Mouse (Mus musculus) lung, embryonic 15.5 days (tissue): ENCODE results near the gene Ccr7. TPM values are rescaled to one million over a fixed set of nuclear protein-coding genes. Genes with fewer than 3 reads are reported as not detected.

ENCODE experiments used
- ATAC-seq: fragments of 200-750 bp; cut with Nextera tagmentation; 2 replicates; pipeline ENCODE4 v1.8.0; 2017; ENCODE audit warnings: moderate number of reproducible peaks, borderline replicate concordance; ENCODE audit not compliant: low FRiP score, low TSS enrichment; ENCODE audit errors: extremely low read depth
- H3K27ac ChIP-seq: fragments of 300-500 bp; sonication (generic); 2 replicates; pipeline ENCODE4 v1.5.1; 2015; ENCODE audit warnings: moderate library complexity, mild to moderate bottlenecking, inconsistent platforms
- H3K27me3 ChIP-seq: fragments of 300-500 bp; sonication (generic); 2 replicates; pipeline ENCODE4 v1.6.1; 2015; ENCODE audit warnings: inconsistent platforms
- H3K36me3 ChIP-seq: fragments of 300-500 bp; sonication (generic); 2 replicates; pipeline ENCODE4 v1.6.1; 2015; ENCODE audit warnings: inconsistent platforms
- H3K4me1 ChIP-seq: fragments of 300-500 bp; sonication (generic); 2 replicates; pipeline ENCODE4 v1.6.1; 2015; ENCODE audit warnings: inconsistent platforms
- H3K4me2 ChIP-seq: fragments of 300-500 bp; sonication (generic); 2 replicates; pipeline ENCODE4 v1.6.1; 2015; ENCODE audit warnings: inconsistent platforms, mild to moderate bottlenecking, moderate library complexity
- H3K4me3 ChIP-seq: fragments of 300-500 bp; sonication (generic); 2 replicates; pipeline ENCODE4 v1.5.1; 2015; ENCODE audit warnings: mild to moderate bottlenecking, inconsistent platforms
- H3K9ac ChIP-seq: fragments of 300-500 bp; sonication (generic); 2 replicates; pipeline ENCODE4 v1.6.1; 2015; ENCODE audit warnings: inconsistent platforms
- H3K9me3 ChIP-seq: fragments of 300-500 bp; sonication (generic); 2 replicates; pipeline ENCODE4 v1.6.1; 2016; ENCODE audit warnings: inconsistent platforms
- WGBS: fragments of 180-500 bp; shearing (Covaris S2); methylation state at CpG from one replicate; pipeline ENCODE4 v1.1.7; 2015; 5-methylcytosine and 5-hydroxymethylcytosine counted together
- polyA plus RNA-seq: library from polyadenylated mRNA; unstranded; fragments of >200 nt; fragmentation: Nextera tagmentation; extraction: Ambion mirVana; gene quantifications from 2 replicates; pipeline ENCODE4 v1.2.1, GENCODE M21; 2015

Ccr7 gene
- polyA plus RNA-seq, 1 experiment from 2014 or later: 0.29 TPM

- no peak overlapping the region for H3K4me3 ChIP-seq
- H3K27ac ChIP-seq: no peak overlapping the region
- 85% methylated on average over 2 of the region's 2 CpGs for WGBS
- no peaks in the 10 kb centered on the region for H3K4me1 ChIP-seq
- H3K9me3 ChIP-seq: no peaks in the 10 kb centered on the region
- no peak overlapping the region for H3K4me2 ChIP-seq
- no peak overlapping the region for H3K9ac ChIP-seq
- no peaks in the 10 kb centered on the region for H3K36me3 ChIP-seq
- ATAC-seq: no peak
- no peaks in the 10 kb centered on the region for H3K27me3 ChIP-seq
These were observed 14.6 kb upstream of the Ccr7 start for GRCm38 (mm10) chr11:99169438-99169837.

- H3K9me3 ChIP-seq: no peaks in the 10 kb centered on the region
- no peak overlapping the region for H3K27ac ChIP-seq
- H3K4me2 ChIP-seq: no peak overlapping the region
- no peak overlapping the region for H3K9ac ChIP-seq
- 56% methylated on average over 12 of the region's 12 CpGs for WGBS
- H3K27me3 ChIP-seq: no peaks in the 10 kb centered on the region
- H3K4me1 ChIP-seq: no peaks in the 10 kb centered on the region
- no peaks in the 10 kb centered on the region for H3K36me3 ChIP-seq
- no peak for ATAC-seq
- no peak overlapping the region for H3K4me3 ChIP-seq
These were observed 13.2 kb upstream of the Ccr7 start for GRCm38 (mm10) chr11:99168030-99168474.

GRCm38 (mm10) chr11:99167576-99167975, 12.7 kb upstream of the Ccr7 start:
- no peak for ATAC-seq
- 83% methylated on average over 7 of the region's 7 CpGs for WGBS
- H3K4me1 ChIP-seq: no peaks in the 10 kb centered on the region
- no peaks in the 10 kb centered on the region for H3K9me3 ChIP-seq
- H3K4me3 ChIP-seq: no peak overlapping the region
- no peak overlapping the region for H3K9ac ChIP-seq
- H3K36me3 ChIP-seq: no peaks in the 10 kb centered on the region
- H3K27ac ChIP-seq: no peak overlapping the region
- no peak overlapping the region for H3K4me2 ChIP-seq
- H3K27me3 ChIP-seq: no peaks in the 10 kb centered on the region

- no peak overlapping the region for H3K4me3 ChIP-seq
- H3K36me3 ChIP-seq: no peaks in the 10 kb centered on the region
- H3K9ac ChIP-seq: no peak overlapping the region
- H3K27ac ChIP-seq: no peak overlapping the region
- no peaks in the 10 kb centered on the region for H3K9me3 ChIP-seq
- H3K4me2 ChIP-seq: no peak overlapping the region
- ATAC-seq: no peak
- no peaks in the 10 kb centered on the region for H3K4me1 ChIP-seq
- H3K27me3 ChIP-seq: no peaks in the 10 kb centered on the region
- WGBS: 91% methylated on average over 7 of the region's 7 CpGs
These were observed 11.4 kb upstream of the Ccr7 start for GRCm38 (mm10) chr11:99166241-99166640.

- WGBS: 47% methylated on average over 11 of the region's 11 CpGs
- no peak overlapping the region for H3K9ac ChIP-seq
- H3K27me3 ChIP-seq: no peaks in the 10 kb centered on the region
- ATAC-seq: no peak
- H3K4me2 ChIP-seq: no peak overlapping the region
- no peak overlapping the region for H3K4me3 ChIP-seq
- H3K4me1 ChIP-seq: no peaks in the 10 kb centered on the region
- H3K36me3 ChIP-seq: no peaks in the 10 kb centered on the region
- H3K27ac ChIP-seq: no peak overlapping the region
- H3K9me3 ChIP-seq: no peaks in the 10 kb centered on the region
These were observed 10.3 kb upstream of the Ccr7 start for GRCm38 (mm10) chr11:99165031-99165752.

GRCm38 (mm10) chr11:99162972-99163686, 8.3 kb upstream of the Ccr7 start:
- no peaks in the 10 kb centered on the region for H3K27me3 ChIP-seq
- 68% methylated on average over 10 of the region's 10 CpGs for WGBS
- H3K36me3 ChIP-seq: no peaks in the 10 kb centered on the region
- no peak overlapping the region for H3K9ac ChIP-seq
- H3K27ac ChIP-seq: no peak overlapping the region
- H3K4me3 ChIP-seq: no peak overlapping the region
- H3K4me1 ChIP-seq: no peaks in the 10 kb centered on the region
- H3K4me2 ChIP-seq: no peak overlapping the region
- ATAC-seq: no peak
- no peaks in the 10 kb centered on the region for H3K9me3 ChIP-seq

- WGBS: 39% methylated on average over 5 of the region's 5 CpGs
- Histone ChIP-seq H3K9ac (no peak overlapping the region), H3K4me1 (no peaks in the 10 kb centered on the region)
These were observed 6.8 kb upstream of the Ccr7 start for GRCm38 (mm10) chr11:99161648-99162047.

GRCm38 (mm10) chr11:99160228-99160627, 5.4 kb upstream of the Ccr7 start:
- Histone ChIP-seq H3K27me3 (no peaks in the 10 kb centered on the region), H3K9me3 (no peaks in the 10 kb centered on the region), H3K36me3 (no peaks in the 10 kb centered on the region), H3K27ac (no peak overlapping the region), H3K4me1 (no peaks in the 10 kb centered on the region; the same call in 1 of the 2 replicates), H3K9ac (no peak overlapping the region), H3K4me2 (no peak overlapping the region), H3K4me3 (no peak overlapping the region)
- no peak for ATAC-seq
- WGBS: 84% methylated on average over 6 of the region's 6 CpGs

More at GRCm38 (mm10) chr11:99161648-99162047, 6.8 kb upstream of the Ccr7 start:
- H3K27ac ChIP-seq: no peak overlapping the region
- H3K4me2 ChIP-seq: no peak overlapping the region
- H3K36me3 ChIP-seq: no peaks in the 10 kb centered on the region
- H3K4me3 ChIP-seq: no peak overlapping the region
- ATAC-seq: no peak
- no peaks in the 10 kb centered on the region for H3K27me3 ChIP-seq
- H3K9me3 ChIP-seq: no peaks in the 10 kb centered on the region

GRCm38 (mm10) chr11:99155817-99156216, 940 bp upstream of the Ccr7 start:
- no peaks in the 10 kb centered on the region for H3K9me3 ChIP-seq
- 87% methylated on average over 9 of the region's 9 CpGs for WGBS
- no peak overlapping the region for H3K9ac ChIP-seq
- no peak overlapping the region for H3K27ac ChIP-seq
- H3K36me3 ChIP-seq: no peaks in the 10 kb centered on the region
- no peak for ATAC-seq
- no peak overlapping the region for H3K4me3 ChIP-seq
- peaks cover 5% of the 10 kb centered on the region; the same call in 1 of the 2 replicates for H3K27me3 ChIP-seq
- no peaks in the 10 kb centered on the region; the same call in 1 of the 2 replicates for H3K4me1 ChIP-seq
- no peak overlapping the region for H3K4me2 ChIP-seq

GRCm38 (mm10) chr11:99153767-99154753, 817 bp downstream of the Ccr7 start:
- Histone ChIP-seq H3K4me3 (no peak overlapping the region), H3K27me3 (peaks cover 5% of the 10 kb centered on the region; the same call in 1 of the 2 replicates), H3K4me2 (no peak overlapping the region), H3K9me3 (no peaks in the 10 kb centered on the region), H3K9ac (no peak overlapping the region), H3K27ac (no peak overlapping the region), H3K36me3 (no peaks in the 10 kb centered on the region), H3K4me1 (peaks cover 12% of the 10 kb centered on the region)
- no peak for ATAC-seq
- WGBS: 60% methylated on average over 7 of the region's 7 CpGs

- no peak overlapping the region for H3K9ac ChIP-seq
- no peak overlapping the region for H3K4me3 ChIP-seq
- H3K9me3 ChIP-seq: no peaks in the 10 kb centered on the region
- no peak overlapping the region for H3K4me2 ChIP-seq
- no peaks in the 10 kb centered on the region for H3K36me3 ChIP-seq
- no peak for ATAC-seq
- 73% methylated on average over 7 of the region's 7 CpGs for WGBS
- no peak overlapping the region for H3K27ac ChIP-seq
- H3K4me1 ChIP-seq: peaks cover 27% of the 10 kb centered on the region
- peaks cover 5% of the 10 kb centered on the region; the same call in 1 of the 2 replicates for H3K27me3 ChIP-seq
These were observed 2.3 kb downstream of the Ccr7 start for GRCm38 (mm10) chr11:99152323-99153144.
